Mouse (Mus musculus): Measurements from ENCODE around the gene Gm3252. TPM values are rescaled to one million over a fixed set of nuclear protein-coding genes. Genes with fewer than 3 reads are reported as not detected.
"Not testable (repeated sequence)": the region's sequence is repeated elsewhere in the genome, so short reads cannot be mapped to it uniquely, and the experiment has no call there.

Gene Gm3252
- under 1 TPM; 0.29 TPM for total RNA-seq (2021)
- long read RNA-seq, experiment 1, partial matches to known transcripts = 0 of 1 reads
- long read RNA-seq, experiment 1, other reads (novel, unspliced or antisense) = 1 of 1 reads
- long read RNA-seq, experiment 2 = 0 reads

- intact Hi-C loops (cut with DNase I; ENCODE audit: low total_unique reads) = not testable (repeated sequence)
Observed at GRCm38 (mm10) chr14:4726038-4726880, at the start of gene Gm3252. Gene Gm3252, plus strand, starts transcription at chr14:4726775.

GRCm38 (mm10) chr14:4708938-4709337 is 17.6 kb upstream of the Gm3252 start, which contains the start of gene Gm7876:
Gene Gm7876, plus strand, starts transcription at chr14:4709238.
- intact Hi-C loops (cut with DNase I; ENCODE audit: low total_unique reads); DNase-seq: not testable (repeated sequence)

More at GRCm38 (mm10) chr14:4726038-4726880, at the start of gene Gm3252:
- DNase-seq = not testable (repeated sequence)

- DNase-seq; intact Hi-C loops (cut with DNase I; ENCODE audit: low total_unique reads): not testable (repeated sequence)
Observed at GRCm38 (mm10) chr14:4776037-4776436, 49.5 kb downstream of the Gm3252 start, which contains the start of gene Gm9602. Gene Gm9602, plus strand, starts transcription at chr14:4776337.

Other genes starting within 250 kb of the Gm3252 start
- gene Gm3182, start 245.0 kb upstream of the Gm3252 start, total RNA-seq (2021) = not detected
- gene Gm3047, start 171.4 kb upstream of the Gm3252 start, total RNA-seq (2021) = not detected
- not detected for gene Gm8159, start 94.4 kb upstream of the Gm3252 start, total RNA-seq (2021)
- not detected for gene Gm3239, start 62.6 kb upstream of the Gm3252 start, total RNA-seq (2021)
- not detected for gene Gm7876, start 17.5 kb upstream of the Gm3252 start, total RNA-seq (2021)
- not detected for gene Gm9602, start 49.6 kb downstream of the Gm3252 start, total RNA-seq (2021)
- not detected for gene Gm3269, start 111.3 kb downstream of the Gm3252 start, total RNA-seq (2021)
- 1 to 10 TPM; 1.0 to 3.0 TPM for gene Gm3264, start 128.8 kb downstream of the Gm3252 start, total RNA-seq (2021)
- gene Gm3278, start 165.6 kb downstream of the Gm3252 start, total RNA-seq (2021) = not detected

All from gastrocnemius, postnatal 14 days (tissue).